Mouse (Mus musculus): ENCODE results near the gene 1810046K07Rik. TPM values are rescaled to one million over a fixed set of nuclear protein-coding genes. Genes with fewer than 3 reads are reported as not detected.

1810046K07Rik gene
- polyA plus RNA-seq, 1 experiment from 2014 or later = 0.73 TPM

DNA sequence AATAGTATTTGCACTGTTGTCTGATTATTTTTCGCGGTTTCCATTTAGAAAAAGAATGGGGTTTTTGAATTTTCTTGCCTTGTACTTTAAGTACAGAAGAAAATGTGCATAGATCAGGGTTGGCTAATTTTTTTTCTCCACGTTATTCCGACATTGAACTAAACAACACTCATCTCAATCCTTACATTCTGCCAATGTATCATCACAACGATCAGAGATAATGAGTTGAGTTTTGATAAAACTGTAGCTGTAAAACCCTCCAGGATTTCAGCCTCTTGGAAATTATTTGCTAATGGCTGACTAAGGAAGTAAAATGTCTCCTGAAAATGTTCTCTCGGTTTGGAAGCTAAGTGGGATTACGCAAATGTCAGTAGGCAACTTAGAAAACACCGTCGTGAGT, 17.1 kb upstream of the 1810046K07Rik start:
- Histone ChIP-seq H3K4me3 (ENCODE audit: low read depth, low read length) (no peak overlapping the region), H3K4me2 (ENCODE audit: low read depth, low read length) (no peak overlapping the region), H3K4me1 (ENCODE audit: insufficient read depth) (no peaks in the 10 kb centered on the region), H3K9me3 (ENCODE audit: low read length) (no peaks in the 10 kb centered on the region), H3K9ac (replicated peaks) (no peak overlapping the region), H3K27ac (ENCODE audit: low read depth) (no peak overlapping the region), H3K36me3 (replicated peaks; ENCODE audit: insufficient read depth, low read length) (no peaks in the 10 kb centered on the region), H3K27me3 (ENCODE audit: insufficient read depth, low read length) (0 out of 2 replicates have a peak, but pooled peaks cover 3% of the 10 kb centered on the region)
- ATAC-seq = no peak
- TF ChIP-seq EP300 (IDR thresholded peaks at IDR 0.05; ENCODE audit: low read depth) (no peak), CTCF (IDR thresholded peaks at IDR 0.05; ENCODE audit: low read depth) (no peak)
- no peak for DNase-seq
- WGBS (ENCODE audit: insufficient replicate concordance) = 84% methylated on average over 9 of the region's 9 CpGs

DNA sequence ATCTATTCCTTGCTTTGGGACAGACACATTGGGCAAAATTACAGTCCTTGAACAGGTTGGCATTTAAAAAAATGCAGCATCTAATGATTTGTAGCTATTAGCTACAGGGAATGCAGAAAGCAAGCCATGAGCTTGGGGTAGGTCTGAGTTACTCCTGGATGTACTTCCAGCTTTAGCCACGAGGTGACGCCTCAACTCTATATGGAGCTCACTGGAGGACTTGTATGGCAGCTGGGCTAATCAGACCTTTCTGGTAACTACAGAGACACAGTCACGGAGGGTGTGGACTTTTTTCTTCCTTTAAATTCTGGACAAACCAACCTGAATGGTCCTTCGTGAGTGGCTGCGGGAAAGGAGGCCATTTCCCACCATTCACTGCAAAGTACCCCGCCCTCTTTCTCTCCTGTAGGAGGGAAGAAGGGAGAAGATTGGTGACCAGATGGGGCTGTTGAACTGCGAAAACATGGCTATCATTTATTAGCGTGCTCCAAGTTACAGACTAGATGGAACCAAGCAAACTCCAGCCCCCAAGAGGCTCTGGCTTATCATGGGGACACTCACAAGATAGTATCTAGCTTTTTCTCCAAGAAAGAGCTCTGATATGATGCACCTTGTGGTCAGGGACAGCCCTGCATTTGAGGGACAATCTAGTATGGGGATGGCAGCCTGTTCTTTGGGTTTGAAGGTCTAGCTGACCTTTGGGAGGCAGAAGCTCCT, 6.7 kb upstream of the 1810046K07Rik start:
- ATAC-seq (0 out of 2 replicates have a peak, but pooled peaks have one; percentile 31), DNase-seq (peak; percentile 80)
- Histone ChIP-seq H3K9ac (replicated peaks) (no peak overlapping the region), H3K27ac (ENCODE audit: low read depth) (no peak overlapping the region), H3K4me2 (ENCODE audit: low read depth, low read length) (no peak overlapping the region), H3K27me3 (ENCODE audit: insufficient read depth, low read length) (no peaks in the 10 kb centered on the region), H3K4me3 (ENCODE audit: low read depth, low read length) (no peak overlapping the region), H3K36me3 (replicated peaks; ENCODE audit: insufficient read depth, low read length) (no peaks in the 10 kb centered on the region), H3K4me1 (ENCODE audit: insufficient read depth) (no peaks in the 10 kb centered on the region), H3K9me3 (ENCODE audit: low read length) (no peaks in the 10 kb centered on the region)
- 28% methylated on average over 8 of the region's 8 CpGs for WGBS (ENCODE audit: insufficient replicate concordance)
- no peak for TF ChIP-seq EP300 (IDR thresholded peaks at IDR 0.05; ENCODE audit: low read depth)
- TF ChIP-seq CTCF (IDR thresholded peaks at IDR 0.05; ENCODE audit: low read depth) = peak; percentile 93

- H3K4me3 ChIP-seq (ENCODE audit: low read depth, low read length) = no peak overlapping the region
- H3K9ac ChIP-seq (replicated peaks) = no peak overlapping the region
- no peaks in the 10 kb centered on the region for H3K27me3 ChIP-seq (ENCODE audit: insufficient read depth, low read length)
- no peak overlapping the region for H3K4me2 ChIP-seq (ENCODE audit: low read depth, low read length)
- DNase-seq = no peak
- H3K9me3 ChIP-seq (ENCODE audit: low read length) = no peaks in the 10 kb centered on the region
- 77% methylated on average over 13 of the region's 13 CpGs for WGBS (ENCODE audit: insufficient replicate concordance)
- TF ChIP-seq EP300 (IDR thresholded peaks at IDR 0.05; ENCODE audit: low read depth) (no peak), CTCF (IDR thresholded peaks at IDR 0.05; ENCODE audit: low read depth) (no peak)
- no peak overlapping the region for H3K27ac ChIP-seq (ENCODE audit: low read depth)
- H3K36me3 ChIP-seq (replicated peaks; ENCODE audit: insufficient read depth, low read length) = no peaks in the 10 kb centered on the region
- no peak for ATAC-seq
- H3K4me1 ChIP-seq (ENCODE audit: insufficient read depth) = no peaks in the 10 kb centered on the region
These were observed 2.9 kb upstream of the 1810046K07Rik start for GRCm38 (mm10) chr9:51331449-51332238.

GRCm38 (mm10) chr9:51327555-51327903, 1.2 kb downstream of the 1810046K07Rik start:
- H3K36me3 ChIP-seq (replicated peaks; ENCODE audit: insufficient read depth, low read length) = no peaks in the 10 kb centered on the region
- no peaks in the 10 kb centered on the region for H3K9me3 ChIP-seq (ENCODE audit: low read length)
- no peaks in the 10 kb centered on the region for H3K27me3 ChIP-seq (ENCODE audit: insufficient read depth, low read length)
- no peak overlapping the region for H3K4me3 ChIP-seq (ENCODE audit: low read depth, low read length)
- no peak overlapping the region for H3K9ac ChIP-seq (replicated peaks)
- no peaks in the 10 kb centered on the region for H3K4me1 ChIP-seq (ENCODE audit: insufficient read depth)
- no peak for TF ChIP-seq EP300 (IDR thresholded peaks at IDR 0.05; ENCODE audit: low read depth)
- no peak for TF ChIP-seq CTCF (IDR thresholded peaks at IDR 0.05; ENCODE audit: low read depth)
- ATAC-seq (no peak), DNase-seq (no peak)
- no peak overlapping the region for H3K27ac ChIP-seq (ENCODE audit: low read depth)
- H3K4me2 ChIP-seq (ENCODE audit: low read depth, low read length) = no peak overlapping the region
- WGBS (ENCODE audit: insufficient replicate concordance) = 73% methylated on average over 5 of the region's 5 CpGs

DNA sequence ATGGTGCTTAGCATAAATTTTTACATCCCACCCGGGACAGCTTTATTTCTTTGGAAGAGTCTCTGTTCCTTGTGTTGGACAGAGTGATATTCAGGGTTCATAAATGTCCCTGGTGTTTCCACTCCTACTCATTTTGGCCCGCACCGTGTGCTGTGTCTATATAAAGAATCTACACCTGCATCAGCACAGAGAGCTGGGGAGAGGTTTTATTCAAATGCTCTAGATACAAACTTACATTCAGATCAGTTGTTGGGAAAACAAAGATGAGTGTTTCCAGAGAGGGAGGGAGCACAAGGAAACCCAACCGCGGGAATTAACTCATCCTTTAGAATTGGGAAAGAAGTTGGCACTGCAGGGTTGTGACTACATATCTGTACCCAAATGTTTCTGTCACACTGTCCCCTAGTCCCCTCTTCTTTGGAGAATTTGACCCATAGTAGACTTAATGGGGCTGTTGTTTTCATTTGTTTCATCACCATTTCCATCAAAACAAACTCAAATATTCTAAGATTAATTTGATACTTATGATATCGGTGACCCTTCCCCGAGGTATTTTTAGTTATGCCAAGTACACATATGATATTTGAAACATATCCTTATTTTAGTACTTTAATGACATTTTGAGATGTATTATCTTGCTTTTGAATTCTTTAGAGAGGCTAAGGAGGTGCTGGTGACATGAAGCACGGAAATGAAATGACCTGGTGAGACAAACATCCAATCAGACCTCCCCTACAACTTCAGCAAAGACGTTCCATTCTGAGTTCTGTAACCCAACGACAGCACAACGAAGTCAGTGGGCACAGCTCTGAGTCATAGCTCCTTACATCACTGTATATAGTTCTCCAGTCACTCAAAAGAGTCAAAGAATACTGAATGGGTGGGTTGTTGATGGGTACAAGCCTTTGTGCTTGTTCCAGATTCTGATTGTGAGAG, 1.8 kb downstream of the 1810046K07Rik start:
- H3K9me3 ChIP-seq (ENCODE audit: low read length) = no peaks in the 10 kb centered on the region
- no peak overlapping the region for H3K27ac ChIP-seq (ENCODE audit: low read depth)
- 77% methylated on average over 11 of the region's 11 CpGs for WGBS (ENCODE audit: insufficient replicate concordance)
- H3K4me1 ChIP-seq (ENCODE audit: insufficient read depth) = no peaks in the 10 kb centered on the region
- no peak for DNase-seq
- no peak overlapping the region for H3K4me3 ChIP-seq (ENCODE audit: low read depth, low read length)
- H3K4me2 ChIP-seq (ENCODE audit: low read depth, low read length) = no peak overlapping the region
- H3K9ac ChIP-seq (replicated peaks) = no peak overlapping the region
- no peak for TF ChIP-seq EP300 (IDR thresholded peaks at IDR 0.05; ENCODE audit: low read depth)
- TF ChIP-seq CTCF (IDR thresholded peaks at IDR 0.05; ENCODE audit: low read depth) = no peak
- no peaks in the 10 kb centered on the region for H3K27me3 ChIP-seq (ENCODE audit: insufficient read depth, low read length)
- no peak for ATAC-seq
- H3K36me3 ChIP-seq (replicated peaks; ENCODE audit: insufficient read depth, low read length) = no peaks in the 10 kb centered on the region
